Mouse (Mus musculus) retina, embryonic 14.5 days (tissue): ENCODE data around the gene Kbtbd2.

Experiments used
- DNase-seq: peaks from one replicate; pipeline ENCODE4 v3.0.0-alpha.2; 2015; ENCODE audit warnings: low spot score

Gene Kbtbd2

GRCm38 (mm10) chr6:56785068-56785467 is 12.5 kb downstream of the Kbtbd2 start:
- no peak for DNase-seq

DNA sequence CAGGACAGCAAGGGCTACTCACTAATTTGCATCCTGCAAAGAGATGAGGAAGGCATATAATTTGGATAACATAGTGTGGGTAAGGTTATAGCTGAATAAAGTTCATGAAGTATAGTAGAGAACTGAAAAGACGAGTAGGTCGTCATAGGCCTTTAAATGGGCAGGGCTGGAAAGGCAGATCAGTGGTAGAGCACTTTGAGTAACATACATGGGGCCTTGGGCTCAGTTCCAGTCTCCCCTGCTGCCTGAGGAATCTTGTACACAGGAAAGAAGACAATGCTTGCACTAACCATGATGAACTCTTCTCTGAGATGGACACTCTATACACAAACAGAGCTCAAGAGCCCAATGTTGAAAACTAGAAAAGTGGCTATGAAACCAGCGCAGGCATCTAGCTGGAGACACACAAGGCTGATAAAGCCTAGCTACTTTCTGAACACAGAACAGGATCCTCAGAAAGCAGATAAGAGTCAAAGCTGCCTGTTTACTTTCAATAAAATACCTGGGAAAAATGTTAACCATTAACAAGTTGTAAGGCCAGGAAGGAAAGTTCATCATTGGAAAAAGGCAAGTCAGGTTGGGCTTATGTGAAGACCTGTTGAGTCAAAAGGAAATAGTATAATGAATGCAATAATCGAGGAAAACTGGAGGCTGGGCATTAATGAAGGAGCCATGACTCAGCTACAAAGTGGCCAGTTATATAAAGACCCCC is 13.9 kb downstream of the Kbtbd2 start:
- DNase-seq: no peak

- DNase-seq: no peak
These were observed 18.0 kb downstream of the Kbtbd2 start for GRCm38 (mm10) chr6:56779636-56780035.

- no peak for DNase-seq
These were observed 21.8 kb downstream of the Kbtbd2 start for GRCm38 (mm10) chr6:56775816-56776215.

DNA sequence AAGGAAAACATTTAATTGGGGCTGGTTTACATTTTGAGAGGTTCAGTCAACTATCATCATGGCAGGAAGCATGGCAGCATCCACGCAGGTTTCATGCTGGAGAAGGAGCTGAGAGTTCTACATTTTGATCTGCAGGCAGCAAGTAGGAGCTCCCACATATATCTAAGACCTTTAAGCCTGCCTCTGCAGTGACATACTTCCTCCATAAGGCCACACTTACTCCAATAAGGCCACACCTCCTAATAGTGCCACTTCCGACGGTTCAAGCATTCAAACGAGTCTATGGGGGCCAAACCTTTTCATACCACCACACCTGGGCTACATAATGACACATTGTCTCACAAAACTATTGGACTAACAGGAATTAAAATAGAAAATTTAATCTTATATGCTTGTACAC is 31.9 kb downstream of the Kbtbd2 start:
- DNase-seq: no peak

GRCm38 (mm10) chr6:56765265-56765664 is 32.3 kb downstream of the Kbtbd2 start:
- no peak for DNase-seq

- DNase-seq: no peak
These were observed 38.3 kb downstream of the Kbtbd2 start for GRCm38 (mm10) chr6:56759324-56759723.

GRCm38 (mm10) chr6:56756117-56756516 is 41.5 kb downstream of the Kbtbd2 start:
- no peak for DNase-seq

- no peak for DNase-seq
These were observed 43.9 kb downstream of the Kbtbd2 start for GRCm38 (mm10) chr6:56753719-56754118.

GRCm38 (mm10) chr6:56745950-56746543 is 51.6 kb downstream of the Kbtbd2 start:
- no peak for DNase-seq

GRCm38 (mm10) chr6:56732545-56732944 is 65.1 kb downstream of the Kbtbd2 start:
- DNase-seq: no peak
